Mouse (Mus musculus) spleen, adult 18-20 months (tissue): ENCODE measurements around the gene Dhx29.
A peak's percentile ranks its signal among the peaks of the same experiment; 100 is the strongest.
"Not testable (repeated sequence)": the region's sequence is repeated elsewhere in the genome, so short reads cannot be mapped to it uniquely, and the experiment has no call there.

Experiments
- DNase-seq, 2 experiments: peaks; one replicate each; pipeline ENCODE4 v3.0.0; 2022; ENCODE audit warnings: mixed read lengths in 2 of 2

The Dhx29 gene

GRCm38 (mm10) chr13:112987991-112988390 lies 60.7 kb downstream of the Dhx29 start:
- no peak for DNase-seq

- DNase-seq: peak in 1 of 2 experiments; percentile 5
Observed at GRCm38 (mm10) chr13:112988866-112989265, 61.6 kb downstream of the Dhx29 start.

GRCm38 (mm10) chr13:112989541-112989940 lies 62.3 kb downstream of the Dhx29 start:
- no peak for DNase-seq

- no peak for DNase-seq
Observed at GRCm38 (mm10) chr13:112990346-112990745, 63.1 kb downstream of the Dhx29 start.

- DNase-seq: no peak
Observed at GRCm38 (mm10) chr13:112993531-112994152, 66.4 kb downstream of the Dhx29 start, which contains the start of gene Mcidas. TSS of gene Mcidas (plus strand) at chr13:112993845.

- peak; percentile 22 to 50 for DNase-seq
Observed at GRCm38 (mm10) chr13:112994191-112994590, 66.9 kb downstream of the Dhx29 start.

- DNase-seq: no peak
Observed at GRCm38 (mm10) chr13:112996407-112996806, 69.2 kb downstream of the Dhx29 start.

- DNase-seq: no peak
Observed at GRCm38 (mm10) chr13:112997369-112997768, 70.1 kb downstream of the Dhx29 start.

GRCm38 (mm10) chr13:112998427-112999201 lies 71.4 kb downstream of the Dhx29 start:
- no peak for DNase-seq

GRCm38 (mm10) chr13:113000090-113000489 lies 72.8 kb downstream of the Dhx29 start:
- no peak for DNase-seq

- DNase-seq: no peak
Observed at GRCm38 (mm10) chr13:113000576-113001318, 73.5 kb downstream of the Dhx29 start.

GRCm38 (mm10) chr13:113012683-113013082 lies 85.4 kb downstream of the Dhx29 start:
- DNase-seq: no peak

- DNase-seq: not testable (repeated sequence)
Observed at GRCm38 (mm10) chr13:113013174-113013953, 86.1 kb downstream of the Dhx29 start.
